17 mouse cellular contexts compared by ENCODE assay signal in the genomic region with DNA sequence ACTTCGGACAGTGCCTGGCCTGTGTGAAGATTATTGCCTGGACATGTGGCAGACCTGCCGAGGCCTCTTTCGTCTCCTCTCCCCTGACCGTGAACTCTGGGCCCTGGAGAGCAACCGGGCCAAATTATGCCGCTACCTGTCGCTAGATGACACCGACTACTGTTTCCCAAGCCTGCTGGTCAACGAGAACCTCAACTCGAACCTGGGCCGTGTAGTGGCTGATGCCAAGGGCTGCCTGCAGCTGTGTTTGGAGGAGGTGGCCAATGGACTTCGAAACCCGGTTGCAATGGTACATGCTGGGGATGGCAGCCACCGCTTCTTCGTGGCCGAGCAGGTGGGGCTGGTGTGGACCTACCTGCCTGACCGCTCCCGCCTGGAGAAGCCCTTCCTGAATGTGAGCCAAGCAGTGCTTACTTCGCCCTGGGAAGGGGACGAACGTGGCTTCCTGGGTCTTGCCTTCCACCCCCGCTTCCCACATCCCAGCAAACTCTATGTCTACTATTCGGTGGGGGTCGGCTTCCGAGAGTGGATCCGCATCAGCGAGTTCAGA. TPM values are rescaled to one million over a fixed set of nuclear protein-coding genes. Genes with fewer than 3 reads are reported as not detected.
DNase-seq lines count a peak whose midpoint lies in the region; ATAC-seq and TF ChIP-seq lines count a peak whose summit lies in the region.
"Had no signal": no experiment of that assay in that cellular context is flagged by ENCODE, and none has a peak within 500 bp of the region (broad histone marks: within the 10 kb centered on the region; RNA-seq: fewer than 3 reads in every experiment).

No protein-coding gene starts in this region.

- DNase-seq in heart, adult 11 months: peak; percentile 92
- no peak for DNase-seq in heart, postnatal 14 days
- no peak for DNase-seq in liver, embryonic 11.5 days (ENCODE audit: low spot score)
- DNase-seq in limb, embryonic 10.5 days (ENCODE audit: low spot score): no peak
- no peak for DNase-seq in natural killer cell, adult 2 months (ENCODE audit: low spot score in 2 of 2)
- DNase-seq: adrenal gland, postnatal 25 days; cerebellum, adult 18-20 months; cerebellum, adult 9-11 months; cerebellum, postnatal 36 days; gastrocnemius, postnatal 36 days; heart, adult 2 months had no signal

- H3K4me1 ChIP-seq in liver, embryonic 15.5 days (replicated peaks): peaks cover 5% of the 10 kb centered on the region
- no peaks in the 10 kb centered on the region; the same call in none of the 2 replicates for H3K4me1 ChIP-seq in liver, embryonic 11.5 days (replicated peaks; ENCODE audit: control insufficient read depth, insufficient read depth, low read length)
- peaks cover 32% of the 10 kb centered on the region for H3K4me1 ChIP-seq in E14TG2a.4 (replicated peaks; ENCODE audit: low read depth, low read length)
- peaks cover 12% of the 10 kb centered on the region; the same call in 1 of the 2 replicates for H3K4me1 ChIP-seq in limb, embryonic 10.5 days

- intact Hi-C loops in heart, postnatal 14 days (cut with DNase I): no loop called here

- WGBS in liver, embryonic 15.5 days (ENCODE audit: insufficient replicate concordance): 68% methylated on average over 27 of the region's 27 CpGs
- 90% methylated on average over 27 of the region's 27 CpGs for WGBS in liver, embryonic 11.5 days
- WGBS in limb, embryonic 10.5 days: 92% methylated on average over 27 of the region's 27 CpGs

- no peaks in the 10 kb centered on the region for H3K36me3 ChIP-seq in liver, embryonic 15.5 days (replicated peaks)
- H3K36me3 ChIP-seq in liver, embryonic 11.5 days (ENCODE audit: control insufficient read depth, insufficient read depth, low read length): no peaks in the 10 kb centered on the region
- no peaks in the 10 kb centered on the region for H3K36me3 ChIP-seq in E14TG2a.4 (ENCODE audit: insufficient read depth, low read length)
- no peaks in the 10 kb centered on the region for H3K36me3 ChIP-seq in limb, embryonic 10.5 days
- H3K36me3 ChIP-seq: heart, embryonic 15.5 days had no signal

- H3K9me3 ChIP-seq in liver, embryonic 15.5 days (replicated peaks): no peaks in the 10 kb centered on the region
- H3K9me3 ChIP-seq in liver, embryonic 11.5 days (ENCODE audit: control insufficient read depth, low read length): no peaks in the 10 kb centered on the region
- H3K9me3 ChIP-seq in E14TG2a.4 (ENCODE audit: low read length): no peaks in the 10 kb centered on the region
- no peaks in the 10 kb centered on the region for H3K9me3 ChIP-seq in limb, embryonic 10.5 days (replicated peaks)
- H3K9me3 ChIP-seq: heart, embryonic 15.5 days had no signal

- H3K4me3 ChIP-seq in liver, embryonic 15.5 days (replicated peaks): no peak overlapping the region
- no peak overlapping the region for H3K4me3 ChIP-seq in liver, embryonic 11.5 days (ENCODE audit: low read depth, low read length)
- peak overlapping the region; percentile 51; the same call in 1 of the 2 replicates for H3K4me3 ChIP-seq in E14TG2a.4 (replicated peaks; ENCODE audit: low read length)
- no peak overlapping the region for H3K4me3 ChIP-seq in limb, embryonic 10.5 days
- H3K4me3 ChIP-seq: heart, adult 2 months; heart, embryonic 15.5 days had no signal

- no peak overlapping the region for H3K9ac ChIP-seq in liver, embryonic 15.5 days
- H3K9ac ChIP-seq in liver, embryonic 11.5 days (ENCODE audit: low read depth, low read length): no peak overlapping the region
- H3K9ac ChIP-seq: heart, embryonic 15.5 days had no signal

- no peak overlapping the region for H3K4me2 ChIP-seq in liver, embryonic 15.5 days
- no peak overlapping the region for H3K4me2 ChIP-seq in liver, embryonic 11.5 days
- H3K4me2 ChIP-seq: heart, embryonic 11.5 days; heart, embryonic 15.5 days had no signal

- TF ChIP-seq CTCF in E14TG2a.4 (conservative IDR thresholded peaks at IDR 0.05; ENCODE audit: low read length): no peak

- H3K27me3 ChIP-seq in liver, embryonic 15.5 days: peaks cover 29% of the 10 kb centered on the region
- peaks cover 28% of the 10 kb centered on the region for H3K27me3 ChIP-seq in liver, embryonic 11.5 days (replicated peaks; ENCODE audit: control insufficient read depth, insufficient read depth, low read length)
- peaks cover 89% of the 10 kb centered on the region for H3K27me3 ChIP-seq in E14TG2a.4 (ENCODE audit: insufficient read depth, low read length)
- peaks cover 55% of the 10 kb centered on the region for H3K27me3 ChIP-seq in limb, embryonic 10.5 days (ENCODE audit: low read depth, poor library complexity, severe bottlenecking)

- ATAC-seq in liver, embryonic 15.5 days (ENCODE audit: insufficient read depth): 0 out of 2 replicates have a peak, but pooled peaks have one; percentile 25
- ATAC-seq in liver, embryonic 11.5 days (replicated peaks; ENCODE audit: low FRiP score): no peak
- ATAC-seq: forebrain, embryonic 14.5 days; hindbrain, embryonic 16.5 days had no signal

- H3K27ac ChIP-seq in liver, embryonic 15.5 days (replicated peaks): no peak overlapping the region
- H3K27ac ChIP-seq in liver, embryonic 11.5 days (ENCODE audit: low read depth, low read length): no peak overlapping the region
- 0 out of 2 replicates have a peak overlapping the region, but pooled peaks have one; percentile 10 for H3K27ac ChIP-seq in limb, embryonic 10.5 days
- H3K27ac ChIP-seq: heart, adult 2 months; heart, embryonic 15.5 days had no signal

RNA-seq across cellular contexts. Expression of gene Hhipl1, which starts 5.7 kb away (rescaled TPM):
- total RNA-seq in heart, postnatal 14 days (2021): 1 to 10 TPM; 1.7 TPM
- polyA plus RNA-seq in liver, embryonic 15.5 days (2015; fragmentation: Nextera tagmentation; extraction: Ambion mirVana): 0.03 and 0.09 TPM in 2 replicates
- 0.14 TPM in 1 of 2 replicates, not detected in the other for polyA plus RNA-seq in liver, embryonic 11.5 days (2014; fragmentation: Nextera tagmentation; extraction: Ambion mirVana)
- 0.06 and 0.21 TPM in 2 replicates for polyA plus RNA-seq in limb, embryonic 10.5 days (2016; fragmentation: Nextera tagmentation; extraction: Ambion mirVana)

RNA-seq across cellular contexts. Expression of gene Cyp46a1, which starts 22.4 kb away (rescaled TPM):
- total RNA-seq in heart, postnatal 14 days (2021): 1 to 10 TPM in 1 of 2 experiments, under 1 TPM in 1; 0.54 to 1.7 TPM
- polyA plus RNA-seq in liver, embryonic 15.5 days (2015; fragmentation: Nextera tagmentation; extraction: Ambion mirVana): 0.08 and 0.09 TPM in 2 replicates
- 1.0 and 2.2 TPM in 2 replicates for polyA plus RNA-seq in liver, embryonic 11.5 days (2014; fragmentation: Nextera tagmentation; extraction: Ambion mirVana)
- 1.9 and 2.0 TPM in 2 replicates for polyA plus RNA-seq in limb, embryonic 10.5 days (2016; fragmentation: Nextera tagmentation; extraction: Ambion mirVana)

RNA-seq across cellular contexts. Expression of gene Ccdc85c, which starts 36.6 kb away (rescaled TPM):
- total RNA-seq in heart, postnatal 14 days (2021): 10 to 100 TPM; 33.2 to 35.2 TPM
- 1.1 and 1.4 TPM in 2 replicates for polyA plus RNA-seq in liver, embryonic 15.5 days (2015; fragmentation: Nextera tagmentation; extraction: Ambion mirVana)
- polyA plus RNA-seq in liver, embryonic 11.5 days (2014; fragmentation: Nextera tagmentation; extraction: Ambion mirVana): 5.9 and 7.4 TPM in 2 replicates
- 5.4 and 6.2 TPM in 2 replicates for polyA plus RNA-seq in limb, embryonic 10.5 days (2016; fragmentation: Nextera tagmentation; extraction: Ambion mirVana)

RNA-seq across cellular contexts. Expression of gene Eml1, which starts 58.9 kb away (rescaled TPM):
- total RNA-seq in heart, postnatal 14 days (2021): 10 to 100 TPM; 81.7 to 89.8 TPM
- 5.5 and 6.1 TPM in 2 replicates for polyA plus RNA-seq in liver, embryonic 15.5 days (2015; fragmentation: Nextera tagmentation; extraction: Ambion mirVana)
- polyA plus RNA-seq in liver, embryonic 11.5 days (2014; fragmentation: Nextera tagmentation; extraction: Ambion mirVana): 14.8 and 18.3 TPM in 2 replicates
- polyA plus RNA-seq in limb, embryonic 10.5 days (2016; fragmentation: Nextera tagmentation; extraction: Ambion mirVana): 47.1 and 64.7 TPM in 2 replicates
